Mouse (Mus musculus) heart, adult 2 months (tissue): ENCODE results near the gene Ggt1.

ENCODE experiments used
- CTCF ChIP-seq: fragments of 200-600 bp; IDR thresholded peaks from 2 replicates; pipeline ENCODE4 v1.8.1; 2022; ENCODE audit warnings: antibody characterized with exemption, mild to moderate bottlenecking, moderate library complexity
- POLR2A ChIP-seq: fragments of 200-500 bp; IDR thresholded peaks from 2 replicates; pipeline ENCODE4 v1.6.1; 2011; ENCODE audit warnings: mild to moderate bottlenecking, low read depth, low read length, control low read depth; ENCODE audit not compliant: insufficient read depth

GRCm38 (mm10) chr10:75633048-75633447 is 71.6 kb downstream of the Ggt1 start:
- TF ChIP-seq CTCF (no peak), POLR2A (no peak)
